Mouse (Mus musculus): ENCODE results near the gene Tgoln1. TPM values are rescaled to one million over a fixed set of nuclear protein-coding genes. Genes with fewer than 3 reads are reported as not detected.

Tgoln1 gene
- total and polyA plus RNA-seq, 3 experiments, result 29.0 to 68.0 (median 60.1) TPM

DNA sequence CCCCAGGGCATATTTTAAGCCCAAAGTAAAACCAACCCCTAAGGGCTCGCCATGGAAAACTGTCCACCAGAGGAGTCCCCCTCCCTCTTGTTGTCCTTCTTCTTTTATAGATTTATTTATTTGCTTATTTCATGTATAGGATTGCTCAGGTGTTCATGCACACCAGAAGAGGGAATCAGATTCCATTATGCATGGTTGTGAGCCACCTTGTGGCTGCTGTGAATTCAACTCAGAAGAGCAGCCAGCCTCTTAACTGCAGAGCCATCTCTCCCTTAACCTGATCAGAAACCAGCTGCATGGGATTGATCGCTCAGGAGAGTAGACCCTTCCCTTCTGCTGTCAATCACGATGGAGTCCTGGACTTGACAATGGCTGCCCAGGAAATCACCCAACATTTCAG, 20.1 kb upstream of the Tgoln1 start:
- Histone ChIP-seq H3K4me3 (no peak overlapping the region), H3K9ac (ENCODE audit: low read depth, low read length) (no peak overlapping the region), H3K4me1 (ENCODE audit: control insufficient read depth, insufficient read depth, low read length) (peaks cover 4% of the 10 kb centered on the region), H3K27ac (no peak overlapping the region), H3K36me3 (ENCODE audit: control insufficient read depth, insufficient read depth, low read length) (no peaks in the 10 kb centered on the region), H3K27me3 (ENCODE audit: control insufficient read depth, insufficient read depth, low read length) (no peaks in the 10 kb centered on the region), H3K79me2 (replicated peaks; ENCODE audit: control insufficient read depth, insufficient read depth, low read length) (no peaks in the 10 kb centered on the region; the same call in 1 of the 2 replicates)
- intact Hi-C loops (cut with DNase I), result loop anchor here (1.0 to 5.0 kb wide), 3 partner anchors 152 to 590 kb away; partner anchors contain the start of gene Tcf7l1
- peak; percentile 47 for TF ChIP-seq CTCF (IDR thresholded peaks at IDR 0.05)
- no peak for TF ChIP-seq POLR2A (IDR thresholded peaks at IDR 0.05; ENCODE audit: insufficient read depth, low read depth, low read length)
- no peak for TF ChIP-seq EP300 (IDR thresholded peaks at IDR 0.05; ENCODE audit: insufficient read depth, low read depth, low read length)
- DNase-seq, result no peak
- 86% methylated on average over 3 of the region's 3 CpGs for WGBS

DNA sequence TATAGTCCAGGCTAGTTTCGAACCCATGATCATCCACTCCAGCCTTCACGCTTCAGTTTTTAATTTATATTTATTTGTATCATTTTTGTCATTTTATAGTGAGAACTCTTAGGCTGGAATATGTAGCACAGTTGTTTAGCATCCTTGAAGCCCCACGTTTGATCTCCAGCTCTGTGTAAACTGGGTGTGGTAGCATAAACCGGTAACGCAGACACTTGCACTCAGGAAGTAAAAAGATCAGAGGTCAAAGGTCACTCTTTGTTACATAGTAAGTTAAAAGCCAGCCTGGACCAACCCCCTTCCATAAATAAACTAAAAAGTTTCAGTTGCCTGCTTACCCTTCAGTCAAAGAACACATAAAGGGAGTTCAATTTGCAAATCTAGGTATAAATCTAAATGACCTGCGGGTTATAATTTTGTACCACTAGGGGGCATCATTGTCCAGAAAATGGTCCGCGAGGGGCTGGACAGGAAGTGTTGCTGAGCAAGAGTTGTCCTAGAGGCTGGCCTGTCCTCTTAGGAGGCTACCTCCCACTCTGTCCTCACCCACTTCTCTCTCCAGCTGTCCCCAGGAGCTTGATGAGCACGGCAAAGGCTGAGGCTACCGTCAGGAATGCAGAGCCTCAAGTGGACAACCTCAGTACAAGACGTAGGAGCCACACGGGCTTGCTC, 19.1 kb upstream of the Tgoln1 start:
- Histone ChIP-seq H3K79me2 (replicated peaks; ENCODE audit: control insufficient read depth, insufficient read depth, low read length) (no peaks in the 10 kb centered on the region; the same call in 1 of the 2 replicates), H3K4me1 (ENCODE audit: control insufficient read depth, insufficient read depth, low read length) (peaks cover 4% of the 10 kb centered on the region), H3K27ac (no peak overlapping the region; the same call in 1 of the 2 replicates), H3K4me3 (no peak overlapping the region), H3K27me3 (ENCODE audit: control insufficient read depth, insufficient read depth, low read length) (no peaks in the 10 kb centered on the region), H3K9ac (ENCODE audit: low read depth, low read length) (no peak overlapping the region), H3K36me3 (ENCODE audit: control insufficient read depth, insufficient read depth, low read length) (no peaks in the 10 kb centered on the region)
- TF ChIP-seq EP300 (IDR thresholded peaks at IDR 0.05; ENCODE audit: insufficient read depth, low read depth, low read length) (peak; percentile 68; the same call in 1 of the 2 replicates), CTCF (IDR thresholded peaks at IDR 0.05) (peak; percentile 89), POLR2A (IDR thresholded peaks at IDR 0.05; ENCODE audit: insufficient read depth, low read depth, low read length) (no peak)
- peak; percentile 56 to 57 for DNase-seq
- WGBS, result 27% methylated on average over 12 of the region's 12 CpGs
- intact Hi-C loops (cut with DNase I), result loop anchor here (1.0 to 5.0 kb wide), 3 partner anchors 153 to 591 kb away; partner anchors contain the start of gene Tcf7l1

DNA sequence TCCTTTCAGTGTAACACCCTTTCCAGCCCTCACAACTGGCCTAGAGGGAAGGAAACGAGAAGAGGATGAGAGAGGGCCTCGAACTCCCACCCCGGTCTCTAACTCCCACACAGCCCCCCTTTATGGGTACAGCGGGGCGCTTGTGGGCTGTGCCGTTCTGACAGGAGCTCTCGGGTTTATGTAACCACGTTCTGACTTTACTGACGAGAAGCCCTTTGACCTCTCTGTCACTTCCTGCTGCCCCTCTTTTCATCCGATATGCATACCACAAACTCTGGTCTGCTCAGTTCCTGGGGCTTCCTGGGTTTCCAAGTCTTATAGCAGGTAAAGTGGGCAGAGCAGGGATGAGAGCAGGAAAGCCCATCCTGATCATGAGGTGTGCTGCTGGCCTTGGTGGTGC, 17.5 kb upstream of the Tgoln1 start:
- no peak overlapping the region for H3K4me3 ChIP-seq
- no peaks in the 10 kb centered on the region for H3K36me3 ChIP-seq (ENCODE audit: control insufficient read depth, insufficient read depth, low read length)
- H3K27ac ChIP-seq, result no peak overlapping the region
- no peaks in the 10 kb centered on the region for H3K27me3 ChIP-seq (ENCODE audit: control insufficient read depth, insufficient read depth, low read length)
- no peak for DNase-seq
- H3K9ac ChIP-seq (ENCODE audit: low read depth, low read length), result no peak overlapping the region
- no peaks in the 10 kb centered on the region; the same call in 1 of the 2 replicates for H3K79me2 ChIP-seq (replicated peaks; ENCODE audit: control insufficient read depth, insufficient read depth, low read length)
- WGBS, result 78% methylated on average over 10 of the region's 10 CpGs
- intact Hi-C loops (cut with DNase I), result loop anchor here (5.0 kb wide), 1 partner anchor 33 kb away; no protein-coding TSS in a partner anchor
- H3K4me1 ChIP-seq (ENCODE audit: control insufficient read depth, insufficient read depth, low read length), result peaks cover 4% of the 10 kb centered on the region
- TF ChIP-seq CTCF (IDR thresholded peaks at IDR 0.05) (no peak), EP300 (IDR thresholded peaks at IDR 0.05; ENCODE audit: insufficient read depth, low read depth, low read length) (no peak), POLR2A (IDR thresholded peaks at IDR 0.05; ENCODE audit: insufficient read depth, low read depth, low read length) (no peak)

DNA sequence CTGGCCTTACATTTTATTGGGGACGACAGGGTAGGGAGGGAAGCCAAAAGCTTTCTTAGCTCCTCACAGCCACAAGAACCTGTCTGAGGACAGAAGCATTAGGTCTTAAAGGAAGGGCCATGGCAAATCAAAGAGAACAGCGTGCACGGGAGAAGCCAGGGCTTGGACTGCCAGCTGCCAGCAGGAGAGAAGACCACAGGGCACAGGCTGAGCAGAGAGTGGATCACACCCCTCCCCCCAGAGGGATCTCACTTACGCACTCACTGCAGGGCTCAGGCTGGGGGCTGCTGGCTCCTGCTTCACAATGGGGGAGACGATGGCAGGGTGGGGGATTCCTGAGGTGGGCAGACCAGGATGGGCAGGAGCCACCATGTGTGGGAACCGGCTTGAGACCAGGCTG, 14.9 kb upstream of the Tgoln1 start:
- H3K4me3 ChIP-seq, result no peak overlapping the region
- no peak for DNase-seq
- no peaks in the 10 kb centered on the region for H3K27me3 ChIP-seq (ENCODE audit: control insufficient read depth, insufficient read depth, low read length)
- intact Hi-C loops (cut with DNase I), result loop anchor here (5.0 kb wide), 1 partner anchor 36 kb away; no protein-coding TSS in a partner anchor
- TF ChIP-seq POLR2A (IDR thresholded peaks at IDR 0.05; ENCODE audit: insufficient read depth, low read depth, low read length) (no peak), EP300 (IDR thresholded peaks at IDR 0.05; ENCODE audit: insufficient read depth, low read depth, low read length) (no peak), CTCF (IDR thresholded peaks at IDR 0.05) (no peak)
- no peaks in the 10 kb centered on the region for H3K36me3 ChIP-seq (ENCODE audit: control insufficient read depth, insufficient read depth, low read length)
- H3K4me1 ChIP-seq (ENCODE audit: control insufficient read depth, insufficient read depth, low read length), result peaks cover 4% of the 10 kb centered on the region
- no peak overlapping the region for H3K9ac ChIP-seq (ENCODE audit: low read depth, low read length)
- WGBS, result 87% methylated on average over 6 of the region's 6 CpGs
- no peaks in the 10 kb centered on the region for H3K79me2 ChIP-seq (replicated peaks; ENCODE audit: control insufficient read depth, insufficient read depth, low read length)
- H3K27ac ChIP-seq, result no peak overlapping the region

DNA sequence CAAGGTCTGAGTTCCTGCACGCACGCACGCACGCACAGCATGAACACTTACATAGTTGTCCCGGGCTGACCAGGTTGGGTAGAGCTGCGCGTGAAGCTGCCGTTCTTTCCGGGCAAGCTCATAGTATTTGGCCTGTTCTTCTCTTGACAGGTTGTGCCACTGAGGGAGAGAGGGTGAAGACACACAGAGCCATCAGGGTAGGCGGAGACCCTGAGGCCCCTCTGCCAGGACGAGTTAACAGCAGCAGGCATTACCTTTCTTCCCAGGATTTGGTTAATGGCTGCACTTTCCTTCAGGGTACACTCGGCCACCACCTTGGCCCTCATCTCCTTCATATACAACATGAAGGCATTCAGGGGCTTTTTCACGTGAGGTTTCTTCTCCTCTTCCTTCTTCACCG, 14.2 kb upstream of the Tgoln1 start:
- Histone ChIP-seq H3K36me3 (ENCODE audit: control insufficient read depth, insufficient read depth, low read length) (no peaks in the 10 kb centered on the region), H3K9ac (ENCODE audit: low read depth, low read length) (no peak overlapping the region)
- WGBS, result 93% methylated on average over 14 of the region's 14 CpGs

DNA sequence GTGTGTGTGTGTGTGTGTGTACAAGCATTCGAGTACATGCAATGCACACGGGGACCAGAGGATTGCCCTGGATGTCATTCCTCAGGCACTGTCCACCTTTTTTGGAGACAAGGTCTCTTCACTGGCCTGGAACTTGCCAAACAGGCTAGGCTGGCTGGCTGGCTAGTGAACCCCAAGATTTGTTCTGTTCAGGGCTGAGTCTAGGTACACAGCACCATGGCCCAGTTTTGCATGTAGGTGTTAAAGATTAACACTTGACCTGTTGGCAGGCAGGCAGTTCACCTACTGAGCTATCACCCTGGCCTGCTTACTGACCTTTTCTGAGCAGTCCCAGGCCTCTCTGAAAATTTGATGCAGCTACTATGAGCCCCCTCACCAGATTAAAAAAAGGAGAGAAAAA, 13.6 kb upstream of the Tgoln1 start:
- intact Hi-C loops (cut with DNase I), result loop anchor here (5.0 kb wide), 1 partner anchor 37 kb away; no protein-coding TSS in a partner anchor

More for the DNA sequence above, 14.2 kb upstream of the Tgoln1 start:
- Histone ChIP-seq H3K4me1 (ENCODE audit: control insufficient read depth, insufficient read depth, low read length) (no peaks in the 10 kb centered on the region), H3K79me2 (replicated peaks; ENCODE audit: control insufficient read depth, insufficient read depth, low read length) (no peaks in the 10 kb centered on the region), H3K27ac (no peak overlapping the region), H3K27me3 (ENCODE audit: control insufficient read depth, insufficient read depth, low read length) (no peaks in the 10 kb centered on the region), H3K4me3 (no peak overlapping the region)
- intact Hi-C loops (cut with DNase I), result loop anchor here (5.0 kb wide), 1 partner anchor 36 kb away; no protein-coding TSS in a partner anchor
- no peak for DNase-seq
- no peak for TF ChIP-seq EP300 (IDR thresholded peaks at IDR 0.05; ENCODE audit: insufficient read depth, low read depth, low read length)
- no peak for TF ChIP-seq POLR2A (IDR thresholded peaks at IDR 0.05; ENCODE audit: insufficient read depth, low read depth, low read length)
- no peak for TF ChIP-seq CTCF (IDR thresholded peaks at IDR 0.05)

More for the DNA sequence above, 13.6 kb upstream of the Tgoln1 start:
- no peaks in the 10 kb centered on the region for H3K79me2 ChIP-seq (replicated peaks; ENCODE audit: control insufficient read depth, insufficient read depth, low read length)
- 86% methylated on average over 2 of the region's 2 CpGs for WGBS
- no peak overlapping the region for H3K9ac ChIP-seq (ENCODE audit: low read depth, low read length)
- no peak overlapping the region for H3K4me3 ChIP-seq
- no peak overlapping the region for H3K27ac ChIP-seq
- H3K36me3 ChIP-seq (ENCODE audit: control insufficient read depth, insufficient read depth, low read length), result no peaks in the 10 kb centered on the region
- TF ChIP-seq EP300 (IDR thresholded peaks at IDR 0.05; ENCODE audit: insufficient read depth, low read depth, low read length), result no peak
- no peak for TF ChIP-seq POLR2A (IDR thresholded peaks at IDR 0.05; ENCODE audit: insufficient read depth, low read depth, low read length)
- no peak for TF ChIP-seq CTCF (IDR thresholded peaks at IDR 0.05)
- DNase-seq, result no peak
- no peaks in the 10 kb centered on the region for H3K27me3 ChIP-seq (ENCODE audit: control insufficient read depth, insufficient read depth, low read length)
- H3K4me1 ChIP-seq (ENCODE audit: control insufficient read depth, insufficient read depth, low read length), result no peaks in the 10 kb centered on the region
